Mouse (Mus musculus) CD4-positive, CD25-positive, alpha-beta regulatory T cell, adult 2 months (primary cell): ENCODE measurements around the gene H2-M2.
"Not testable (repeated sequence)": the region's sequence is repeated elsewhere in the genome, so short reads cannot be mapped to it uniquely, and the experiment has no call there.

Experiments
- DNase-seq: peaks from one replicate; pipeline ENCODE4 v3.0.0-alpha.2; 2012; ENCODE audit warnings: low read depth, low spot score

H2-M2 gene

GRCm38 (mm10) chr17:37483452-37483851, at the start of gene H2-M2:
Gene H2-M2 (minus strand): TSS chr17:37483552.
- no peak for DNase-seq

- DNase-seq: not testable (repeated sequence)
These were observed 42.1 kb upstream of the H2-M2 start for GRCm38 (mm10) chr17:37525427-37525826.

GRCm38 (mm10) chr17:37524612-37525011, 41.3 kb upstream of the H2-M2 start:
- DNase-seq: not testable (repeated sequence)

DNA sequence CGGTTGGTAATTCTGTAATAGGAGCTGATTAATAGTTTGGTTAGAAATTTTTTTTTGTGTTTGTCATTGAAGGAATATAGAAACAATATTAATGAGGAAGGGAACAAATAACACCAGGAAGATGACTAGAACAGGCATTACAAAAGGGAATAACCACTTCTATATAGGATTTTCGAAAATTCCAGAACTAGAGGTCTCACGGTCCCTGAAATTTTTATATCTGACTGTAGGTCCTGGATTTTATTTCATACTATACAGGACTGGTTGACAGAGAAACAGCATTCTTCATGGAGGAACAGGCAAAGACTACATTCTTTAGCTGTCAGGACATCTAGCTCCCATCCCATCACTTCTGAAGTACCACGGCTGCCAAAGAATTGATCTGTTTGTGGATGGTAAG, 24.4 kb upstream of the H2-M2 start, which contains the start of gene Olfr111:
Gene Olfr111 (plus strand): TSS at position 301 of the 400 bp plus-strand sequence.
- no peak for DNase-seq

DNA sequence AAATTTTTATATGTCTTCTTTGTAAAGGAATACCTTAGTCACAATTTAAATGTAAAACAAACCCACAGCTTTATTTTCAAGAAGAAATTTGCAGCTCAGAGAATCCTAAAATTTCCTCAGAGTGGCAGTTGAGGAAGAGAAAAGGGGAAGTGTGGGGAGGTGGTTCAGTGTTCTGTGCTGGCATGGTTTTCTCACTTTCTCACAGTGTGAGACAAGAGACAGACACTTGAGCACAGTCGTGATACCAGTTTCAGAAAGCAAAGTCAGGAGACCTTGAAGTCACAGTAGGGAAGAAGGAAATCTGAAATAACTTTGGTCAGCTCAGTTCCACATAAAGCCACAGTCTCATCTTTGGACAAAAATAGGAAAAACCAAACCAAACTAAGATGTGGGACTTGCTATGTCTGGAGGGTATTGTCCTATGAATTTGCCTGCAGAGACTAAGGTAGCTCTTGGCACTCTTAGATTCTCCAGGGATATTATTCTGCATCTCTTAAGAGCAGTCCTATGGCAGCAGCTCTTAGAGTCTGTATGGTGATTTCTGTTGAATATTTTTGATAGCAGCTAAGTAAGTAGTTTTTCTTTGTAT, 8.7 kb upstream of the H2-M2 start, which contains the start of gene Olfr110:
Gene Olfr110 (plus strand): TSS at position 539 of the 589 bp plus-strand sequence.
- no peak for DNase-seq

DNA sequence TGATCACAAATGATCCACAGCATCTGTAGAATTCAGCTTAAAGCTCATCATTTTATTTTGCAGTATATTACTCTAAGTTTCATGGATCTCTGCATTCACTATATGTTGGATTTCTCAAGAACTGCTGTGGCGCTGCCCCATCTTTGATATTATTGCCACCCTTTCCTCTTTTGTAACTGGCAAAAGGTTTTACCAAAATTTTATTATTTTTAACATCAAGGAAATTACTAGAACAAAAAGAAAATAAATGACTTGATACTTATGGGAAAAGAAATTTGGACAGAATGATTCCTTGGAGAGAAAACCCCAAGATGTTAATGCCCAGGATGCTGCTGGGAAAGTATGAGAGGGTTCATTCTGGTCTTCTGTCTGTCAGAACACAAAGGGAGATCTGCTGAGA, 24.7 kb downstream of the H2-M2 start, which contains the start of gene Olfr109:
Gene Olfr109 (plus strand): TSS at position 301 of the 400 bp plus-strand sequence.
- DNase-seq: no peak

DNA sequence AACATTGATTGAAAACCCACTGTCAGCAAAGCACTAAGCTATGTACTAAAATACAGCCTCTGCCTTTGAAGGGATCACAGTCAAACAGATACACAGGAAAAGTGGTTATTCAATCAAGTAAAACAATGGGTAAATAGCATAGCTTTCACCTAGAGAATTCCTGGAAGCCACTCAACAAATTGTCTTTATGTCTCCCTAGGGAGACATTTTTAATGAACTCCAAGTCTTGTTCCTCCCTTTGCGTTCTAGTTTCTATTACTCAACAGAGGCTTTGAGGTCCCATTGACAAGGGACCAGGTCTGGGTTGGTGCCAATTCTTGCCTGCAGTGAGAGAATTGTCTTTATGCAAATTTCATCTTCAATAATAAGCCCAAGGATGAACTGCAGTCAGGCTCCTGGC, 38.2 kb downstream of the H2-M2 start, which contains the start of gene Olfr108:
Gene Olfr108 (plus strand): TSS at position 301 of the 400 bp plus-strand sequence.
- DNase-seq: no peak
